Mouse (Mus musculus): ENCODE measurements around the gene Gys1. TPM values are rescaled to one million over a fixed set of nuclear protein-coding genes. Genes with fewer than 3 reads are reported as not detected.

Gys1 gene
- polyA plus RNA-seq, 1 experiment from 2014 or later = 49.4 TPM

DNA sequence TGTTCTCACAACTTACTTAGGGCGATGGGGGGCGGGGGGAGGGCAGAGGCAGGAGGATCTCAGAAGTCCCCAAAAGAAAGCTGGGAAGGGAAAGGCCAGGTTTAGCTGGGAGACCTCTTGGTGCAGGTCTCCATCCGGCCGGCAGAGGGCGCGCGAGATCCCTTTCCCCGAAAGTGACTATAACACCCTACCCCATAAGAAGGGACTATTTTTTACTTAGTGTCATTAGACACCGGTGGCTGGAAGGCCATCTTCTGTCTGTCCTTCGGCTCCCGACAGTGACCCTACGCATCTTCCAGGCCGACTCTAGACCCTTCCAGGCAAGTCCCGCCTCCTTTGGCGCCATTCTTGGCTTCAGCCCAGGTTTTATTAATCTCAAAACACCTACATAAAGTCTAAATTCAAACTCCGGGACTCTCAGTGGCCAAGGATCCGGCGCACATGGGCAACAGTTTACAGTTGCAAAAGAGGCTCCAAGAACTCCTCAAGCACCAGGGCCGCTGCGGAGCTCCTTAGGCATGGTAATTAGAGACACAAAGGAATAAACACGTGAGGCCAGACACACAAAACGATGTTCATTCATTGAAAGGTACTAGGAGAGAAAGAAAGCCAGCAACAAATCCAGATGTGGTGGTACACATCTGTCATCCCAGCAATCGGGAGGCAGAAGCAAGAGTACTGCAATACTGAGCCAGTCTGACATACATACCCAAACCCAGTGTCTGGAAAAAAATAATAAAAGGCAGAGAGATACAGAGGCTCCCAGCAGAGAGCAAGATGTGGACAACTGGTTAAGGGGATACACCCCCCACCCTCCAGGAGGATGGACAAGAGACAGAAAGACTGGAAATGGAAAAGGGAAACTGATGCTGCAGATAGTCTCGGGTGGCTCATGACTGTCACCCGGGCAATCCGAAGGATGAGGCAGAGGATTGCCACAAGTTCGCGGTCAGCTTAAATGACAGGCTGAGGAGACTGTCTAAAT is 29.3 kb upstream of the Gys1 start, which contains the start of gene Kcna7:
Gene Kcna7, plus strand, starts transcription at position 563 of the 985 bp plus-strand sequence.
- peak within 1 kb of the TSS; percentile 74 for H3K4me2 ChIP-seq (ENCODE audit: low read depth, low read length)

DNA sequence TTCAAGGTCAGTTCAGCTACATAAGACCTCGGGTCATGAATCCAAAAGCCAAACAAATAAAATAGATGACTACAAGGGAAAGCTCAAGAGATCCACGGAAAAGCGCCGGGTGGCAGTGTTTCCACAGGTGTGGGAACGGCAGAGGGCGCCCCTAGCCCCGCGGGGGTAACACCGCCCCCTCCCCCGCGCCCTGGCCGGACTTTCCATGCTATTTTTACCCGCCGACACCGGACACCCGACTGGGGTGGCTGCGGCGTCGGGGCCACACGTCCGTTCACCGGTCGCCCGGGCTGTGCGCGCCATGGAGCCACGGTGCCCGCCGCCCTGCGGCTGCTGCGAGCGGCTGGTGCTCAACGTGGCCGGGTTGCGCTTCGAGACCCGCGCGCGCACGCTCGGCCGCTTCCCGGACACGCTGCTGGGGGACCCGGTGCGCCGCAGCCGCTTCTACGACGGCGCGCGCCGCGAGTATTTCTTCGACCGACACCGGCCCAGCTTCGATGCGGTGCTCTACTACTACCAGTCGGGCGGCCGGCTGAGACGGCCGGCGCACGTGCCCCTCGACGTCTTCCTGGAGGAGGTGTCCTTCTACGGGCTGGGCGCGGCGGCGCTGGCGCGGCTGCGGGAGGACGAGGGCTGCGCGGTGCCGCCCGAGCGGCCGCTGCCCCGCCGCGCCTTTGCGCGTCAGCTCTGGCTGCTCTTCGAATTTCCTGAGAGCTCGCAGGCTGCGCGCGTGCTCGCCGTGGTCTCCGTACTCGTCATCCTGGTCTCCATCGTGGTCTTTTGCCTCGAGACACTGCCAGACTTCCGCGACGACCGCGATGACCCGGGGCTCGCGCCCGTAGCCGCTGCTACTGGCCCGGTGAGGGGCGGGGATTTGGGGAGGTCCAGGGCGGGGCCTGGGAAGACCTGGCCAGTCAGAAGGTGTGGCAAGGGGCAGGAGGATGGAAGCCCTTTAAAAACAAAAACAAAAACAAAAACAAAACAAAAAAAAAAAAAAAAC is 28.2 kb upstream of the Gys1 start:
- H3K4me2 ChIP-seq (ENCODE audit: low read depth, low read length) = peak overlapping the region; percentile 74
- peak overlapping the region; percentile 49 for H3K4me3 ChIP-seq (ENCODE audit: low read length)
- H3K9ac ChIP-seq (ENCODE audit: low read depth, low read length) = peak overlapping the region; percentile 62
- H3K27me3 ChIP-seq (replicated peaks; ENCODE audit: control insufficient read depth, insufficient read depth, low read length) = peaks cover 59% of the 10 kb centered on the region
- H3K36me3 ChIP-seq (ENCODE audit: control insufficient read depth, insufficient read depth, low read length) = no peaks in the 10 kb centered on the region
- H3K9me3 ChIP-seq (ENCODE audit: control insufficient read depth, low read length) = no peaks in the 10 kb centered on the region
- H3K27ac ChIP-seq (ENCODE audit: low read length) = no peak overlapping the region
- H3K4me1 ChIP-seq (ENCODE audit: control insufficient read depth, insufficient read depth, low read length) = peaks cover 10% of the 10 kb centered on the region
- WGBS = under 1% methylated on average over 102 of the region's 114 CpGs
- ATAC-seq = peak; percentile 8; the same call in 1 of the 2 replicates

More for the DNA sequence above, 29.3 kb upstream of the Gys1 start, which contains the start of gene Kcna7:
- Histone ChIP-seq H3K36me3 (ENCODE audit: control insufficient read depth, insufficient read depth, low read length) (no peaks in the 10 kb centered on the region), H3K4me3 (ENCODE audit: low read length) (peak within 1 kb of the TSS; percentile 49), H3K9me3 (ENCODE audit: control insufficient read depth, low read length) (no peaks in the 10 kb centered on the region), H3K9ac (ENCODE audit: low read depth, low read length) (peak within 1 kb of the TSS; percentile 62), H3K27me3 (replicated peaks; ENCODE audit: control insufficient read depth, insufficient read depth, low read length) (peaks cover 51% of the 10 kb centered on the region), H3K27ac (ENCODE audit: low read length) (no peak within 1 kb of the TSS), H3K4me1 (ENCODE audit: control insufficient read depth, insufficient read depth, low read length) (peaks cover 10% of the 10 kb centered on the region)
- WGBS = 14% methylated on average over 28 of the region's 28 CpGs
- 0 out of 2 replicates have a peak, but pooled peaks have one; percentile 28 for ATAC-seq

DNA sequence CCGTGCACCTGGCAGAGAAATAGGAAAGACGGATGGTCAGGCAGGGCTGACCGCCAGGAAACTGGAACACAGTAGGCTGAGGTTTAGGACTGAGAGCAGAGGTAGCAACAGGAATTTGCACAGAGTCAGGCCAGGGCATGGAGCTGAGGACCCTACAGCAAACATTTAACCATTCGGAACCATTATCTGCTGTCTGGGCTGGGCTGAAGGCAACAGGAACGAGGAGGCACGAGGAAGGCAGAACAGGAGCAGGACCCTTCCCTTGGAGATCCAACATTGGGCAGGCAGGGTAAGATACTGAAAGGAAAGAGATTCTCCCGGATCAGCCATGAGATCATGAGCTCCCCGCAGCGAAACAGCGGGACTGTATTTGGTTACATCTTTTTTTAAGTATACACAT is 26.8 kb upstream of the Gys1 start:
- 77% methylated on average over 10 of the region's 10 CpGs for WGBS
- H3K4me3 ChIP-seq (ENCODE audit: low read length) = no peak overlapping the region
- no peaks in the 10 kb centered on the region for H3K36me3 ChIP-seq (ENCODE audit: control insufficient read depth, insufficient read depth, low read length)
- no peak overlapping the region for H3K4me2 ChIP-seq (ENCODE audit: low read depth, low read length)
- ATAC-seq = no peak
- no peaks in the 10 kb centered on the region for H3K9me3 ChIP-seq (ENCODE audit: control insufficient read depth, low read length)
- no peak overlapping the region for H3K27ac ChIP-seq (ENCODE audit: low read length)
- peaks cover 10% of the 10 kb centered on the region for H3K4me1 ChIP-seq (ENCODE audit: control insufficient read depth, insufficient read depth, low read length)
- H3K9ac ChIP-seq (ENCODE audit: low read depth, low read length) = no peak overlapping the region
- peaks cover 68% of the 10 kb centered on the region for H3K27me3 ChIP-seq (replicated peaks; ENCODE audit: control insufficient read depth, insufficient read depth, low read length)

DNA sequence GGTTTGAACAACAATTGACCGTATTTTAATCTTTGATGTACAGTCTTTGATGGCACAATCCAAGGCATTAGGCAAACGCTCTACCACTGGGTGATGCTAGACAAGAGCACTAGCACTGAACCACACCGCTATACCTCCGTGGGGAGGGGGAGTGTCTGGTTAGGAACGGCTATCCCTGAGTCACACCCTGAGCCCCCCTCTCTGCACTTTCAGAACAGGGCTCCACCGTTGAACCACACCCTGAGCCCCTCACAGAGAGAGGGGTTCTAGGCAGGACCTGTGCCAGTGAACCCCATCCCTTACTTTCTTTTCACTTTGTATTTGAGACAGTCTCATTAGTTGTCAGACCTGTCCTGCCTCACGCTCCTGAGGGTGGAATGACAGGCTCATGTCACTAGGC is 26.3 kb upstream of the Gys1 start:
- H3K27me3 ChIP-seq (replicated peaks; ENCODE audit: control insufficient read depth, insufficient read depth, low read length) = peaks cover 71% of the 10 kb centered on the region

DNA sequence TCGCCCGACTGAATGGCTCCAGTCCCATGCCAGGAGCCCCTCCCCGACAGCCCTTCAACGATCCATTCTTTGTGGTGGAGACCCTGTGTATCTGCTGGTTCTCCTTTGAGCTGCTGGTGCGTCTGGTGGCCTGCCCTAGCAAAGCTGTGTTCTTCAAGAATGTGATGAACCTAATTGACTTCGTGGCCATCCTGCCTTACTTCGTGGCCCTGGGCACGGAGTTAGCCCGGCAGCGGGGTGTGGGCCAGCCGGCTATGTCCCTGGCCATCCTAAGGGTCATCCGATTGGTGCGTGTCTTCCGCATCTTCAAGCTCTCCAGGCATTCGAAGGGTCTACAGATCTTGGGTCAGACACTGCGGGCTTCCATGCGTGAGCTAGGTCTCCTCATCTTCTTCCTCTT is 25.7 kb upstream of the Gys1 start:
- Histone ChIP-seq H3K4me2 (ENCODE audit: low read depth, low read length) (no peak overlapping the region), H3K36me3 (ENCODE audit: control insufficient read depth, insufficient read depth, low read length) (no peaks in the 10 kb centered on the region), H3K27ac (ENCODE audit: low read length) (no peak overlapping the region), H3K9ac (ENCODE audit: low read depth, low read length) (no peak overlapping the region), H3K4me1 (ENCODE audit: control insufficient read depth, insufficient read depth, low read length) (peaks cover 16% of the 10 kb centered on the region), H3K27me3 (replicated peaks; ENCODE audit: control insufficient read depth, insufficient read depth, low read length) (peaks cover 77% of the 10 kb centered on the region), H3K9me3 (ENCODE audit: control insufficient read depth, low read length) (no peaks in the 10 kb centered on the region), H3K4me3 (ENCODE audit: low read length) (no peak overlapping the region)
- no peak for ATAC-seq
- 89% methylated on average over 17 of the region's 17 CpGs for WGBS

More for the DNA sequence above, 26.3 kb upstream of the Gys1 start:
- Histone ChIP-seq H3K27ac (ENCODE audit: low read length) (no peak overlapping the region), H3K9me3 (ENCODE audit: control insufficient read depth, low read length) (no peaks in the 10 kb centered on the region), H3K4me1 (ENCODE audit: control insufficient read depth, insufficient read depth, low read length) (peaks cover 14% of the 10 kb centered on the region), H3K36me3 (ENCODE audit: control insufficient read depth, insufficient read depth, low read length) (no peaks in the 10 kb centered on the region), H3K9ac (ENCODE audit: low read depth, low read length) (no peak overlapping the region), H3K4me3 (ENCODE audit: low read length) (no peak overlapping the region), H3K4me2 (ENCODE audit: low read depth, low read length) (no peak overlapping the region)
- WGBS = 63% methylated on average over 7 of the region's 7 CpGs
- ATAC-seq = no peak

DNA sequence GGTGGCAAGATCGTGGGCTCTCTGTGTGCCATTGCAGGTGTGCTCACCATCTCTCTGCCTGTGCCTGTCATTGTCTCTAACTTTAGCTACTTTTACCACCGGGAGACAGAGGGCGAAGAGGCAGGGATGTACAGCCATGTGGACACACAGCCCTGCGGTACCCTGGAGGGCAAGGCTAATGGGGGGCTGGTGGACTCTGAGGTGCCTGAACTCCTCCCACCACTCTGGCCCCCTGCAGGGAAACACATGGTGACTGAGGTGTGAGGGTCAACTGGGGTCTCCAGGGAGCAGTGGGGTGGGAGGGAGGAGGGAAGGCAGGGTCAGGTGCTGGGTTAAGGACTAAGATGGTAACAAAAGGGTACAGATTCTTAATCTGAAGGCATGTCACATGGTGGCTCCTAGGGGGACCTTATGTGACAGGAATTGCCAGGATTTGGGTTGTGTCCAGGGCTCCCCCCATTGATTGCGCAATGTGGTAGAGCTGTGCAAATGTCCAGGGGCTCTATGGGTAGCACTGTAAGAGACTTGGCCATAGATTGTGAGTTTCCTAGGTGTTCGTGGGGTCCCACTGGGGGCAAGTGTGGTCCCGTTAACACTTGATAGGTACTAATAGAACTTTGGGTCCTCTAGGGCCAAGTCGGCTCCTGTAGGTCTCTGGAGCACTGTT is 25.0 kb upstream of the Gys1 start:
- H3K4me2 ChIP-seq (ENCODE audit: low read depth, low read length) = no peak overlapping the region
- H3K4me3 ChIP-seq (ENCODE audit: low read length) = no peak overlapping the region
- H3K9ac ChIP-seq (ENCODE audit: low read depth, low read length) = no peak overlapping the region
- no peaks in the 10 kb centered on the region for H3K9me3 ChIP-seq (ENCODE audit: control insufficient read depth, low read length)
- H3K27ac ChIP-seq (ENCODE audit: low read length) = no peak overlapping the region
- no peaks in the 10 kb centered on the region for H3K36me3 ChIP-seq (ENCODE audit: control insufficient read depth, insufficient read depth, low read length)
- peaks cover 82% of the 10 kb centered on the region for H3K27me3 ChIP-seq (replicated peaks; ENCODE audit: control insufficient read depth, insufficient read depth, low read length)
- peaks cover 21% of the 10 kb centered on the region for H3K4me1 ChIP-seq (ENCODE audit: control insufficient read depth, insufficient read depth, low read length)
- 86% methylated on average over 8 of the region's 8 CpGs for WGBS
- no peak for ATAC-seq

DNA sequence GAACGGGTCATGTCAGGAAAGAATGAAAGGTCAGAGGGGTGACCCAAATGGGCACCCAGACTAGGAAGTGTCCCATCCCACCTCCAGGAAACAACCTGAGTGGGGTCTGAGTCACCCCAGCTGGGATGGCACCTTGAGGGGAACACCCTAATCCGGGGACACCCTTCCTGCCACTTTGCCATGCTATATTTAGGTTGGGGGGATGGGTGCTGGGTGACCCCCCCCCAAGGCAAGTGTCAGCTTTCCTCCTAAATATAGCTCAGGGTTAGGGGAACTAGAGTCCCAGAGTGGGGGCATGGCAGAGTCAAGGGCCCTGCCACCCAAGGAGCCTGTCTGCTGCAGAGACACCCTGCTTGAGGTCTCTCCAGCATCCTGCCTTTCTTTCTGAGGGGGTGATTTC is 22.2 kb upstream of the Gys1 start:
- no peak overlapping the region for H3K27ac ChIP-seq (ENCODE audit: low read length)
- no peaks in the 10 kb centered on the region for H3K9me3 ChIP-seq (ENCODE audit: control insufficient read depth, low read length)
- H3K4me3 ChIP-seq (ENCODE audit: low read length) = no peak overlapping the region
- H3K27me3 ChIP-seq (replicated peaks; ENCODE audit: control insufficient read depth, insufficient read depth, low read length) = peaks cover 81% of the 10 kb centered on the region
- H3K36me3 ChIP-seq (ENCODE audit: control insufficient read depth, insufficient read depth, low read length) = no peaks in the 10 kb centered on the region
- WGBS = 82% methylated on average over 2 of the region's 2 CpGs
- no peak overlapping the region for H3K4me2 ChIP-seq (ENCODE audit: low read depth, low read length)
- peaks cover 23% of the 10 kb centered on the region for H3K4me1 ChIP-seq (ENCODE audit: control insufficient read depth, insufficient read depth, low read length)
- H3K9ac ChIP-seq (ENCODE audit: low read depth, low read length) = no peak overlapping the region
- ATAC-seq = no peak

DNA sequence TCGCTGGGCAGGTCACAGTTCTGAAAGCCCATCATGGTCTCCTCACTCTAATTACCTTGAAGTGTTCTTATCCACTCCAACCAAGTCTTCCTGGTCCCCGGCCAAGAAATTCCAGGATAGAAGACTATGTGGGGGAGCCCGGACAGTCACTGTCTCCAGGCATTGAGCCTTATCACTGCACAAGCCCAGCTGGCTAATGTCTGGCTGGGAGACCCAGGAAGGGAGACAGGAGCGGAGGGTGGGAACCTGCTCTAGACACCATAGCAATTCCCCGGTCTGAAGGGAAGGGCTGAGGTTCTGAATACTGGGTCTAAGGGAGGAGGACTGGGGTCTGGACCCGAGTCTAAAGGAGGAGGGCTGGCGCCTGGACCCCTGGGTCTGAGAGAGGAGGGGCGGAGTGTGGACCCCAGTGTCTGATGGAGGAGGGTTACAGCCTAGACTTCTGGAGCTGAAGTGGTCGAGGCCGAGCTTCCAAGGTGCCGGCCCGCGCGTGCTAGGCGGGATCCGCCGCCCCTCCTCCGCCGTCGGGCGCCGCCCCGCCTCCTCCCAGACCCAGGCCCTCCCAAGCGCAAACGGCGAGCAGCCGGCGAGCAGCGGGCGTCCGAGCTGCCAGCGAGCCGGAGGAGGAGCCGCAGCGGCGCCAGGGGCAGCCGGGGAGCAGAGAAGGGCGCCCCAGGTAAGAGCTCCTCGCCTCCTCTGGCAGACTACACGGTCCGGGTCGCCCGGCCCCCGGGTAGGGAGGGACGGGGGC is 21.4 kb upstream of the Gys1 start, which contains the start of gene Ntf5:
Gene Ntf5, plus strand, starts transcription at position 583 of the 751 bp plus-strand sequence.
- 3% methylated on average over 41 of the region's 45 CpGs for WGBS
- H3K27me3 ChIP-seq (replicated peaks; ENCODE audit: control insufficient read depth, insufficient read depth, low read length) = peaks cover 79% of the 10 kb centered on the region
- peak; percentile 56 for ATAC-seq

More for the DNA sequence above, 21.4 kb upstream of the Gys1 start, which contains the start of gene Ntf5:
- Histone ChIP-seq H3K4me3 (ENCODE audit: low read length) (peak within 1 kb of the TSS; percentile 65), H3K36me3 (ENCODE audit: control insufficient read depth, insufficient read depth, low read length) (no peaks in the 10 kb centered on the region), H3K9ac (ENCODE audit: low read depth, low read length) (peak within 1 kb of the TSS; percentile 75), H3K27ac (ENCODE audit: low read length) (0 out of 2 replicates have a peak within 1 kb of the TSS, but pooled peaks have one; percentile 48), H3K4me2 (ENCODE audit: low read depth, low read length) (peak within 1 kb of the TSS; percentile 95), H3K4me1 (ENCODE audit: control insufficient read depth, insufficient read depth, low read length) (peaks cover 26% of the 10 kb centered on the region), H3K9me3 (ENCODE audit: control insufficient read depth, low read length) (no peaks in the 10 kb centered on the region)
